Mouse (Mus musculus) C2C12 (cell line): ENCODE data around the gene Tent4a.

Experiments
- CEBPB ChIP-seq: IDR thresholded peaks from one replicate; pipeline ENCODE4 v1.6.1; 2011; ENCODE audit warnings: low read depth, mild to moderate bottlenecking, control low read depth, moderate library complexity
- CTCF ChIP-seq: IDR thresholded peaks from one replicate; pipeline ENCODE4 v1.5.1; 2011; ENCODE audit not compliant: control insufficient read depth, insufficient read depth, insufficient read length
- MAX ChIP-seq: IDR thresholded peaks from one replicate; pipeline ENCODE4 v1.6.1; 2011; ENCODE audit warnings: mild to moderate bottlenecking, control low read depth
- MYOD1 ChIP-seq: IDR thresholded peaks from one replicate; pipeline ENCODE4 v1.6.1; 2011; ENCODE audit warnings: low read depth; ENCODE audit not compliant: control insufficient read depth, insufficient read length
- MYOG ChIP-seq: IDR thresholded peaks from one replicate; pipeline ENCODE4 v1.6.1; 2011; ENCODE audit not compliant: control insufficient read depth, insufficient read length; ENCODE audit errors: extremely low read depth
- USF1 ChIP-seq: IDR thresholded peaks from one replicate; pipeline ENCODE4 v1.6.1; 2011; ENCODE audit warnings: low read depth, mild to moderate bottlenecking, control low read depth, moderate library complexity

DNA sequence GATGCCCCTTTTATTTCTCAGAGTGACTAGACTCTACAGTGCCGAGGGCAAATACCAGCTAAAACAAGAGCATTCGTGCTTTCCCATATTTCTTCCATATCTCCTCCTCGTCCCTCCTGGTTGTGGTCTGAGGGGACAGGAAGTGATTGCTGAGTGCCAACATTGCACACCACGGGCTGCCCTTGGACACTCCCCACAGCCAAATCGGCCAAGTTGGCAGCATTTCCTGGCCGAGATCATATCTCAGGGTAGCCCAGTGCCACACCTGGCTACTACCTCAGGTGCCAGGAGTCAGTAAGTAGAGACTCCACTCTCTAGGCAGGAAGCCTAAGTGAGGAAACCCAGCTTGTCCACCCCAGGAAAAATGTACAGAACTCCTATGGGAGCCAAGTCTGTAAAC lies 6.8 kb upstream of the Tent4a start:
- TF ChIP-seq CTCF (no peak), USF1 (no peak), MAX (no peak), CEBPB (no peak), MYOD1 (no peak), MYOG (no peak)
